Mouse (Mus musculus): ENCODE data around the gene Jun. TPM values are rescaled to one million over a fixed set of nuclear protein-coding genes. Genes with fewer than 3 reads are reported as not detected.

The Jun gene
- polyA plus RNA-seq (2015; fragmentation: Nextera tagmentation; extraction: Ambion mirVana), result 56.3 and 61.2 TPM in 2 replicates

- H3K27me3 ChIP-seq, result no peaks in the 10 kb centered on the region
- H3K4me2 ChIP-seq, result peak within 1 kb of the TSS; percentile 94
- H3K36me3 ChIP-seq, result no peaks in the 10 kb centered on the region
- H3K4me1 ChIP-seq, result peaks cover 26% of the 10 kb centered on the region
- peak within 1 kb of the TSS; percentile 98 for H3K27ac ChIP-seq
- peak; percentile 92 for ATAC-seq (ENCODE audit: insufficient number of reproducible peaks, insufficient read depth, low FRiP score, low TSS enrichment, low read depth)
- peak within 1 kb of the TSS; percentile 77 for H3K4me3 ChIP-seq
- H3K9ac ChIP-seq, result peak within 1 kb of the TSS; percentile 86
- H3K9me3 ChIP-seq, result no peaks in the 10 kb centered on the region
- under 1% methylated on average over 67 of the region's 68 CpGs for WGBS
Observed at GRCm38 (mm10) chr4:95052025-95052899, at the start of gene Jun. Gene Jun (minus strand): TSS chr4:95052222.

- no peaks in the 10 kb centered on the region for H3K27me3 ChIP-seq
- no peak overlapping the region for H3K4me2 ChIP-seq
- no peak for ATAC-seq (ENCODE audit: insufficient number of reproducible peaks, insufficient read depth, low FRiP score, low TSS enrichment, low read depth)
- no peak overlapping the region for H3K4me3 ChIP-seq
- WGBS, result 92% methylated on average over 7 of the region's 7 CpGs
- no peak overlapping the region for H3K9ac ChIP-seq
- no peak overlapping the region for H3K27ac ChIP-seq
- no peaks in the 10 kb centered on the region for H3K36me3 ChIP-seq
- peaks cover 36% of the 10 kb centered on the region for H3K4me1 ChIP-seq
- peaks cover 8% of the 10 kb centered on the region for H3K9me3 ChIP-seq
Observed at GRCm38 (mm10) chr4:95101684-95102083, 49.7 kb upstream of the Jun start.

GRCm38 (mm10) chr4:95100694-95101093, 48.7 kb upstream of the Jun start:
- ATAC-seq (ENCODE audit: insufficient number of reproducible peaks, insufficient read depth, low FRiP score, low TSS enrichment, low read depth), result no peak

GRCm38 (mm10) chr4:95099373-95099772, 47.4 kb upstream of the Jun start:
- Histone ChIP-seq H3K9ac (no peak overlapping the region), H3K4me2 (no peak overlapping the region), H3K4me3 (no peak overlapping the region), H3K27me3 (no peaks in the 10 kb centered on the region), H3K36me3 (no peaks in the 10 kb centered on the region), H3K27ac (peak overlapping the region; percentile 77; the same call in 1 of the 2 replicates), H3K9me3 (peaks cover 8% of the 10 kb centered on the region), H3K4me1 (peaks cover 24% of the 10 kb centered on the region)
- 62% methylated on average over 7 of the region's 7 CpGs for WGBS
- no peak for ATAC-seq (ENCODE audit: insufficient number of reproducible peaks, insufficient read depth, low FRiP score, low TSS enrichment, low read depth)

More at GRCm38 (mm10) chr4:95100694-95101093, 48.7 kb upstream of the Jun start:
- Histone ChIP-seq H3K4me2 (no peak overlapping the region), H3K36me3 (no peaks in the 10 kb centered on the region), H3K4me3 (no peak overlapping the region), H3K9ac (no peak overlapping the region), H3K4me1 (peaks cover 27% of the 10 kb centered on the region), H3K9me3 (peaks cover 8% of the 10 kb centered on the region), H3K27me3 (no peaks in the 10 kb centered on the region), H3K27ac (no peak overlapping the region)

- no peak overlapping the region for H3K9ac ChIP-seq
- 31% methylated on average over 5 of the region's 5 CpGs for WGBS
- no peak overlapping the region for H3K4me3 ChIP-seq
- no peaks in the 10 kb centered on the region for H3K36me3 ChIP-seq
- no peak for ATAC-seq (ENCODE audit: insufficient number of reproducible peaks, insufficient read depth, low FRiP score, low TSS enrichment, low read depth)
- peaks cover 27% of the 10 kb centered on the region for H3K4me1 ChIP-seq
- peak overlapping the region; percentile 77 for H3K27ac ChIP-seq
- no peak overlapping the region; the same call in 1 of the 2 replicates for H3K4me2 ChIP-seq
- H3K9me3 ChIP-seq, result peaks cover 8% of the 10 kb centered on the region
- H3K27me3 ChIP-seq, result no peaks in the 10 kb centered on the region
Observed at GRCm38 (mm10) chr4:95098722-95099097, 46.7 kb upstream of the Jun start.

- WGBS, result 26% methylated on average over 10 of the region's 10 CpGs
- peaks cover 33% of the 10 kb centered on the region for H3K4me1 ChIP-seq
- no peaks in the 10 kb centered on the region for H3K27me3 ChIP-seq
- ATAC-seq (ENCODE audit: insufficient number of reproducible peaks, insufficient read depth, low FRiP score, low TSS enrichment, low read depth), result 0 out of 2 replicates have a peak, but pooled peaks have one; percentile 43
- no peaks in the 10 kb centered on the region for H3K36me3 ChIP-seq
- H3K9ac ChIP-seq, result no peak overlapping the region
- peak overlapping the region; percentile 5; the same call in 1 of the 2 replicates for H3K4me2 ChIP-seq
- peak overlapping the region; percentile 71 for H3K27ac ChIP-seq
- no peak overlapping the region for H3K4me3 ChIP-seq
- peaks cover 8% of the 10 kb centered on the region for H3K9me3 ChIP-seq
Observed at GRCm38 (mm10) chr4:95097942-95098721, 46.1 kb upstream of the Jun start.

GRCm38 (mm10) chr4:95096731-95097130, 44.7 kb upstream of the Jun start:
- Histone ChIP-seq H3K9me3 (peaks cover 3% of the 10 kb centered on the region), H3K4me2 (no peak overlapping the region), H3K9ac (no peak overlapping the region), H3K27ac (no peak overlapping the region), H3K27me3 (no peaks in the 10 kb centered on the region), H3K36me3 (no peaks in the 10 kb centered on the region), H3K4me3 (no peak overlapping the region), H3K4me1 (peaks cover 36% of the 10 kb centered on the region)
- ATAC-seq (ENCODE audit: insufficient number of reproducible peaks, insufficient read depth, low FRiP score, low TSS enrichment, low read depth), result no peak
- WGBS, result 50% methylated on average over 2 of the region's 2 CpGs

GRCm38 (mm10) chr4:95095911-95096310, 43.9 kb upstream of the Jun start:
- 83% methylated on average over 6 of the region's 6 CpGs for WGBS
- Histone ChIP-seq H3K4me1 (peaks cover 36% of the 10 kb centered on the region), H3K27ac (no peak overlapping the region)

GRCm38 (mm10) chr4:95095355-95095754, 43.3 kb upstream of the Jun start:
- 94% methylated on average over 6 of the region's 6 CpGs for WGBS
- H3K27ac ChIP-seq, result no peak overlapping the region
- peaks cover 36% of the 10 kb centered on the region for H3K4me1 ChIP-seq
- H3K4me2 ChIP-seq, result no peak overlapping the region
- H3K9me3 ChIP-seq, result no peaks in the 10 kb centered on the region
- no peak overlapping the region for H3K9ac ChIP-seq
- no peak for ATAC-seq (ENCODE audit: insufficient number of reproducible peaks, insufficient read depth, low FRiP score, low TSS enrichment, low read depth)
- H3K4me3 ChIP-seq, result no peak overlapping the region
- no peaks in the 10 kb centered on the region for H3K27me3 ChIP-seq
- H3K36me3 ChIP-seq, result no peaks in the 10 kb centered on the region

More at GRCm38 (mm10) chr4:95095911-95096310, 43.9 kb upstream of the Jun start:
- no peak overlapping the region for H3K4me3 ChIP-seq
- H3K9me3 ChIP-seq, result no peaks in the 10 kb centered on the region
- ATAC-seq (ENCODE audit: insufficient number of reproducible peaks, insufficient read depth, low FRiP score, low TSS enrichment, low read depth), result no peak
- H3K36me3 ChIP-seq, result no peaks in the 10 kb centered on the region
- no peaks in the 10 kb centered on the region for H3K27me3 ChIP-seq
- no peak overlapping the region for H3K9ac ChIP-seq
- no peak overlapping the region for H3K4me2 ChIP-seq

GRCm38 (mm10) chr4:95094700-95095113, 42.7 kb upstream of the Jun start:
- H3K27ac ChIP-seq, result no peak overlapping the region; the same call in 1 of the 2 replicates
- no peak overlapping the region for H3K9ac ChIP-seq
- H3K4me2 ChIP-seq, result no peak overlapping the region
- no peaks in the 10 kb centered on the region for H3K36me3 ChIP-seq
- no peak overlapping the region for H3K4me3 ChIP-seq
- H3K9me3 ChIP-seq, result no peaks in the 10 kb centered on the region
- H3K4me1 ChIP-seq, result peaks cover 36% of the 10 kb centered on the region
- no peak for ATAC-seq (ENCODE audit: insufficient number of reproducible peaks, insufficient read depth, low FRiP score, low TSS enrichment, low read depth)
- 44% methylated on average over 4 of the region's 4 CpGs for WGBS
- H3K27me3 ChIP-seq, result no peaks in the 10 kb centered on the region

GRCm38 (mm10) chr4:95093615-95094014, 41.6 kb upstream of the Jun start:
- no peak overlapping the region for H3K27ac ChIP-seq
- H3K36me3 ChIP-seq, result no peaks in the 10 kb centered on the region
- ATAC-seq (ENCODE audit: insufficient number of reproducible peaks, insufficient read depth, low FRiP score, low TSS enrichment, low read depth), result no peak
- H3K9ac ChIP-seq, result no peak overlapping the region
- H3K4me1 ChIP-seq, result peaks cover 27% of the 10 kb centered on the region
- H3K9me3 ChIP-seq, result no peaks in the 10 kb centered on the region
- no peaks in the 10 kb centered on the region for H3K27me3 ChIP-seq
- 53% methylated on average over 6 of the region's 6 CpGs for WGBS
- no peak overlapping the region for H3K4me3 ChIP-seq
- no peak overlapping the region for H3K4me2 ChIP-seq
